ENCODE assay signal across 11 mouse cellular contexts in the genomic region with DNA sequence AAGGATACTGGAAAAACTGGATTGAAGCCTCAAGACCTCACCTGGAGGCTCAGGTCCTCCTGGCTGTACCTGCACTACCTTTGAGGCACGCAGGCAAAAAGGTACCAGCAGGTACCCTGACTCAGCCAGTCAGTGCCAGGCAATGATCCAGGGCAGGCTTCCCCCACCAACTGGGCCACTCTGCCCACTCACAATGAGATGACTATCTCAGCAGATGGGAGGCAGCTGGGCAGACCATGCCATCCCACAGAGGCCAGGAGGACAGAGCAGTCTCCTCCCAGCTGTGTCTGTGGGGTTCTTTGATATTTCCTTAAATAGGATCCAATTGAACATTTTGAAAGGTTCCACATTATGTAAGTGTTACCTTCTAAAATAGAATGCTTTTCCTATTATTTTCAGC. TPM values are rescaled to one million over a fixed set of nuclear protein-coding genes. Genes with fewer than 3 reads are reported as not detected.
DNase-seq lines count a peak whose midpoint lies in the region; ATAC-seq lines count a peak whose summit lies in the region.
"Had no signal": no experiment of that assay in that cellular context is flagged by ENCODE, and none has a peak within 500 bp of the region (broad histone marks: within the 10 kb centered on the region; RNA-seq: fewer than 3 reads in every experiment).

No protein-coding gene starts in this region.

- ATAC-seq in cerebellum, adult (ENCODE audit: insufficient number of reproducible peaks, low FRiP score, low TSS enrichment), result no peak
- ATAC-seq in monocyte, adult 5-6 weeks (replicated peaks; ENCODE audit: insufficient number of reproducible peaks, low FRiP score, low TSS enrichment, poor library complexity, severe bottlenecking), result no peak

- peak; percentile 80 to 86 for DNase-seq in cerebellum, postnatal 10 days
- peak; percentile 63 to 69 for DNase-seq in layer of hippocampus, adult 8-10 months (ENCODE audit: low spot score in 2 of 2)
- no peak for DNase-seq in layer of hippocampus, adult 9-10 months (ENCODE audit: low spot score)
- DNase-seq in layer of hippocampus, adult 9-11 months, result peak; percentile 77
- DNase-seq in right cerebral cortex, postnatal 14 days, result peak; percentile 37
- DNase-seq: heart, postnatal 14 days; kidney, adult 9 months; kidney, postnatal 25 days; thymus, postnatal 14 days had no signal

RNA-seq across cellular contexts. Expression of gene Rhob, which starts 49.8 kb away (rescaled TPM):
- 100 to 1,000 TPM; 285 to 368 (median 321) TPM for total RNA-seq in layer of hippocampus, adult 8-10 months (2022)
- total RNA-seq in monocyte, adult 5-6 weeks (2017), result 45.8 to 134 TPM (median 53.2 TPM) in 3 replicates
